Mouse (Mus musculus): ENCODE results near the gene BC034090.

DNA sequence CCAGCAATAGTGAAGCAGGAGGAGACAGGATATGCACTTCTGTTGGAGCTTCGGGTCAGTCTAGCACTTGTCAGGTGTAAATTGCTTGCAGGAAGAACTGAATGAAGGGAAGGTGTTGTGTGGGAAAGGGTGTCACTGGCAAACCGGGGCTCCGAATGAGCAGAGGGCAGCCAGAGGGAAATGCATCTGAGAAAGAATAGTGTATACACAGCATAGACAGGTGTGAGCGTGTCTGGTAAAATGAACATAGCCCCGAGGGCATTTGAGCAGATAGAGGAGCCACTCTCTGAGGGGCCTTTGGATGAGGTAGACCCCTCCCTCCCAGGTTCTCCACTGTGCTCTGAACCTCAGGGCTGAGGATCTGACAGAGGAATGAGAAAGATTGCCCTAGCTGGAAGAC, 3.8 kb upstream of the BC034090 start:
- TF ChIP-seq CTCF (IDR thresholded peaks at IDR 0.05; ENCODE audit: control insufficient read depth, insufficient read depth, insufficient replicate concordance, low read depth, low read length) (no peak), POLR2A (IDR thresholded peaks at IDR 0.05; ENCODE audit: control insufficient read depth, low read depth, low read length) (no peak)

All from testis, adult 2 months (tissue).